Mouse (Mus musculus) left cerebral cortex, postnatal 14 days (tissue): ENCODE results near the gene Manbal. TPM values are rescaled to one million over a fixed set of nuclear protein-coding genes. Genes with fewer than 3 reads are reported as not detected.
A peak's percentile ranks its signal among the peaks of the same experiment; 100 is the strongest.

Experiments used
- DNase-seq, 2 experiments: peaks; one replicate each; pipeline ENCODE4 v3.0.0; 2021 to 2022; ENCODE audit warnings: low spot score in 2 of 2, mixed read lengths in 1 of 2
- intact Hi-C: fragments of 180-260 bp; cut with DNase I; formaldehyde crosslinking; loops from one replicate; pipeline ENCODE4 v1.15.1; 2025
- total RNA-seq, 2 experiments: library from RNA; stranded (reverse); gene quantifications; 2 replicates each; pipeline ENCODE4 v1.2.3; 2021

The Manbal gene
- total RNA-seq, 2 experiments from 2014 or later: 74.4 to 80.6 TPM

DNA sequence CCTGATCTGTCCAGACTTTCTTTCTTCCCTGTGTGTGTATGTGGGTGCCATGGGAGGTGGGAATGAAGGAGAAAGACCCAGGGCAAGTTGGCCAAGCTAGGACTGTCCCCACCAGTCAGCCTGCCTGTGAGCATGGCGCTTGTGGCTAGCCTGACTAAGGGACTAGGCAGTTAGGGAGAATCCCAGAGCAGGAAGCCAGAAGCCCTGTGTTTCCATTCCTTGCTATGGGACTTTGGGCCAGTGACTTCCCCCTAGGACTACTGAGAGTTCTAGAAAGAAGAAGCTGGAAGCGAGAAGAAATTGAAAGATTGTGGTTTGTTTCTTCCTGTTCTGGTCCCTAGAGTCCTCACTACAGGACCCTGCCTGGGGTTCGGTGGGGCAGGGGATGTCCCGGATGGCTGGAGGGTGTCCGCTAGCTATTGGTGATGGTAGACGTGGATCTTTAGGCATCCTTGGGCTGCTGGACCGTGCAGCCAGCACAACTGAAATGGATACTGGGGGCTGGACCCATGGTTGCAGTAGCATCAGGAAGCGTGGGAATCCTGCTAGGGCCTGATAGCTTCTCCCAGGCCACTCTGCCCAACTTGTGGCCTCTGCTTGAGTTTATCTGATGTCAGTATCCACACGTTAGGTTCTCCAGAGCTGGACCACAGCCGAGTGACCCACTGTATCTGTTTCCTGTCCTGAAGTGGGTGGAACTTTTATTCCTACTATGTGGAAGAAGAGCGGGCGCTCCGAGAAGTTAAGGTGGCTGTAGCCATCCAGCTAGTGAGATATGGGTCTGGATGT is 61.2 kb downstream of the Manbal start:
- no peak for DNase-seq
- intact Hi-C loops: no loop called here

GRCm38 (mm10) chr2:157429735-157430134 is 62.3 kb downstream of the Manbal start:
- intact Hi-C loops: no loop called here
- DNase-seq: no peak

DNA sequence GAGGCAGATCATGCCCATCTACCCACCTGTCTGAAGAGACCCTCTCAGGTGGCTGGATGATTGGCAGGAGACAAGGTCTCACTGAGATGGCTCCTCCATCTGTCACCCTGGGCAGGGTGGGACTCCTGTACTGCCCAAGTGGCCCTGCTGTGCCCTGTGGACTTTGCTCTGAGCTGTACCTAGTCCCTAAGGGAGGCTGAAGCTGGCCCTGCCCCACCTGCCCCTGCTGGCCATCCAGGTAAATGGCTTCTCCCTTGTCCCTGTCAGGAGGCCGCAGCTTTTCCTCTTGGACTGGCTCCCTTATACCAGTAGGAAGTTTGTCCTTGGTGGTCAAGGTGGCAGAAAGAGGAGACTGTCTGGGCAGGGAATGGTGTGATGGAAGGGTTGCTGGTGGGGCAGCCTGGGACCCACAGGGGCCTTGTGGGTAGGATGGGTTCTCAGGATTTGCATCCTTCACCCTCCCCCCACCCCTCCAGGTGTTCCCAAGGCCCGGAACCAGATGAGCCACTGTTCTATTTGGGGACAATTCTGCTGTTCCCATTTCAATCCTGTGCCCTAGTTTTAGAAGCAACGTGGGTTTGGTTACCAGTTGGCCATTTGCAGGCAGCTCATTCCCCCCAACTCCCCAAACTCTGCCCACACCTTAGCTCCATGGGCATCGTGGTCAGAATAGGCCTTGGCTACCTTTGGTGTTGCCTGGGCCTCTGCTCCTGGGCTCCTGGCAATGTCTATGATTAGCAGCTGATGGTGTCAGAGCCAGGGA is 63.5 kb downstream of the Manbal start:
- intact Hi-C loops: no loop called here

GRCm38 (mm10) chr2:157431912-157432311 is 64.5 kb downstream of the Manbal start:
- intact Hi-C loops: no loop called here
- DNase-seq: no peak

More for the DNA sequence above, 63.5 kb downstream of the Manbal start:
- DNase-seq: peak; percentile 21 to 60

DNA sequence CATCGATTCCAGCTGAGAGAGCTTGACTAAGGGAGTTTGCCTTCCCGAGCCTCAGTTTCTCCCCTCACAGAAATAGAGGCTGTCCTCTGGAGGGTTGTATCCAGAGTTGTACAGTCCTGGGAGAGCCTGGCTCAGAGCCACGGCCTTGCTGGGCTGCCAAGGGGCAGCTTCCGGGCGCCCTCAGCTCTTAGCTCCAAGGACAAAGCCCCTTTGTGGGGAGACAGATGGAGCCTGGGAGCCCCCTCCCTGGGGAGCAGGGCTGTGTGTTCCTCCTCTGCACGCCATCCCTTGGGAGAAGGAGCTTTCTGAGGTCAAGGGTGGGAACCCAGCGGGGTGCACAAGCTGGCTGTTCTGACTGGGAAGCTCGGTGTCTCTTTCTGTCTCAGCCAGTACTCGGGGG is 65.1 kb downstream of the Manbal start:
- peak; percentile 69 to 70 for DNase-seq
- intact Hi-C loops: no loop called here

DNA sequence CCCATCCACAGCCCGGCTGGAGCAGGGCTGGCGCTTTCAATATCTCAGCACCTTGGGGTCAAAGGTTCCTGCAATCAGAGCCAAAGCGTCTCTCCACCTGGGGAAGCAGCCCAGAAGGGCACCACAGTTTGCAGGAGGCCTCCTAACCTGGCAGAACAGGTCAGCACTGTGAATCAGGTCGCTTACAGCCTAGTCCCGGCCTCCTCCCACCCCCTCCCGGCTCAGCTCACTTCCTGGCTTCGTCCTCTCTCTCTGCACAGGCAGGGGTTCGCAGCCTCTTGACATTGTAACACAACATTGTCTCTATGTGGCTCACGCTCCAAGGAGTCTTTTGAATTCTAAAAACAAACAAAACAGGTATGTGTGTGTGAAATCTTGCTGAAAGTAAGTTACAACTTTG is 66.6 kb downstream of the Manbal start:
- intact Hi-C loops: no loop called here
- no peak for DNase-seq

- intact Hi-C loops: no loop called here
- DNase-seq: peak; percentile 58 to 74
Observed at GRCm38 (mm10) chr2:157434497-157434896, 67.1 kb downstream of the Manbal start.

- intact Hi-C loops: no loop called here
- peak in 1 of 2 experiments; percentile 80 for DNase-seq
Observed at GRCm38 (mm10) chr2:157436496-157436895, 69.1 kb downstream of the Manbal start.

DNA sequence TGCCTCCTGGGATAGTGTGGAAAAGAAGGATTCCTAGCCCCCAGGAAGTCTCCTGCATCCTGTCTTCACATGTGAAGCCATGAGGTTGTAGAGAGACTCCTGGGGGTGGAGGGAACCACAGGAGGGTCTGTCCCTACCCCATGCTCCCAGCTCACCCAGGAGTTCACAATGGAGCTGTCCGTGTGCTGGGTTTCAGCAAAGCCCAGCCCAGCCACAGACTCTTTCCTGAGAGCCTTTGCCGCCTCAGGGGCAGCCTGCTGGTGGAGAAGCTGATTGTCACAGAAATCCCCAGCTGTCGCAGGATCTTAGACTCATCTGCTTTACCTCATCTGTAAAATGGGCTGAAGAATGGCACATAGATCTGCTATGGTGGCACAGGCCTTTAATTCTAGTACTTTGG is 69.7 kb downstream of the Manbal start:
- DNase-seq: no peak
- intact Hi-C loops: no loop called here

GRCm38 (mm10) chr2:157441363-157441762 is 74.0 kb downstream of the Manbal start:
- no peak for DNase-seq
- intact Hi-C loops: no loop called here

Other genes with a start within 250 kb of the Manbal start
- gene Samhd1, start 232.3 kb upstream of the Manbal start, total RNA-seq: 10 to 100 TPM; 12.0 to 14.1 TPM
- gene Rbl1, start 163.1 kb upstream of the Manbal start, total RNA-seq: 1 to 10 TPM; 1.7 to 1.8 TPM
- gene Rpn2, start 88.6 kb upstream of the Manbal start, total RNA-seq: 100 to 1,000 TPM; 132 to 133 TPM
- 1 to 10 TPM in 1 of 2 experiments, under 1 TPM in 1; 0.85 to 1.3 TPM for gene Mroh8, start 88.0 kb upstream of the Manbal start, total RNA-seq
- gene Ghrh, start 20.1 kb upstream of the Manbal start, total RNA-seq: not detected
- gene Src, start 50.9 kb downstream of the Manbal start, total RNA-seq: 100 to 1,000 TPM; 100 to 104 TPM
- gene Nnat, start 192.5 kb downstream of the Manbal start, total RNA-seq: 100 to 1,000 TPM; 283 to 425 TPM
- 100 to 1,000 TPM; 103 to 116 TPM for gene Blcap, start 203.7 kb downstream of the Manbal start, total RNA-seq